Mouse (Mus musculus) forebrain, postnatal 0 days (tissue): Measurements from ENCODE around the gene Cldn4. TPM values are rescaled to one million over a fixed set of nuclear protein-coding genes. Genes with fewer than 3 reads are reported as not detected.
"Not testable (repeated sequence)": the region's sequence is repeated elsewhere in the genome, so short reads cannot be mapped to it uniquely, and the experiment has no call there.

Experiments
- ATAC-seq: fragments of 200-750 bp; cut with Nextera tagmentation; 2 replicates; pipeline ENCODE4 v1.8.0; 2017; ENCODE audit warnings: mild to moderate bottlenecking, moderate library complexity
- DNase-seq: peaks from one replicate; pipeline ENCODE4 v3.0.0-alpha.2; 2015
- H3K27ac ChIP-seq: fragments of 300-500 bp; sonication (generic); 2 replicates; pipeline ENCODE4 v1.5.1; 2014; ENCODE audit warnings: low read depth, mild to moderate bottlenecking, antibody characterized with exemption, low read length, moderate library complexity, mixed read lengths
- H3K27me3 ChIP-seq: fragments of 300-500 bp; sonication (generic); 2 replicates; pipeline ENCODE4 v1.6.1; 2014; ENCODE audit warnings: mild to moderate bottlenecking, low read length, mixed read lengths; ENCODE audit not compliant: insufficient read depth
- H3K36me3 ChIP-seq: fragments of 300-500 bp; sonication (generic); 2 replicates; pipeline ENCODE4 v1.6.1; 2014; ENCODE audit warnings: mild to moderate bottlenecking, moderate library complexity; ENCODE audit not compliant: insufficient read depth
- H3K4me1 ChIP-seq: fragments of 300-500 bp; sonication (generic); 2 replicates; pipeline ENCODE4 v1.6.1; 2014; ENCODE audit warnings: antibody characterized with exemption; ENCODE audit not compliant: insufficient read depth
- H3K4me2 ChIP-seq: fragments of 300-500 bp; sonication (generic); 2 replicates; pipeline ENCODE4 v1.6.1; 2014; ENCODE audit warnings: low read depth, mild to moderate bottlenecking, moderate library complexity
- H3K4me3 ChIP-seq: fragments of 300-500 bp; sonication (generic); 2 replicates; pipeline ENCODE4 v1.5.1; 2014; ENCODE audit warnings: low read depth, low read length, mixed read lengths
- H3K9ac ChIP-seq: fragments of 300-500 bp; sonication (generic); 2 replicates; pipeline ENCODE4 v1.6.1; 2014; ENCODE audit warnings: mild to moderate bottlenecking
- H3K9me3 ChIP-seq: fragments of 300-500 bp; sonication (generic); 2 replicates; pipeline ENCODE4 v1.6.1; 2016; ENCODE audit warnings: low read length
- CTCF ChIP-seq: sonication (generic); IDR thresholded peaks from 2 replicates; pipeline ENCODE4 v1.5.1; 2016; ENCODE audit warnings: antibody characterized with exemption, control low read depth, low read depth
- WGBS: fragments of 180-500 bp; shearing (Covaris S2); extraction: QIAGEN DNeasy Blood & Tissue Kit; methylation state at CpG from one replicate; pipeline ENCODE4 v1.1.7; 2014; 5-methylcytosine and 5-hydroxymethylcytosine counted together
- polyA plus RNA-seq: library from polyadenylated mRNA; unstranded; fragments of >200 nt; fragmentation: Nextera tagmentation; extraction: Ambion mirVana; gene quantifications from 2 replicates; pipeline ENCODE4 v1.2.1, GENCODE M21; 2015
- total RNA-seq: library from RNA; depleted of rRNA; stranded (reverse); fragments of >200 nt; gene quantifications from 2 replicates; pipeline ENCODE4 v1.2.3, GENCODE M21; 2014

Gene Cldn4
- total and polyA plus RNA-seq, 2 experiments from 2014 or later: not detected

DNA sequence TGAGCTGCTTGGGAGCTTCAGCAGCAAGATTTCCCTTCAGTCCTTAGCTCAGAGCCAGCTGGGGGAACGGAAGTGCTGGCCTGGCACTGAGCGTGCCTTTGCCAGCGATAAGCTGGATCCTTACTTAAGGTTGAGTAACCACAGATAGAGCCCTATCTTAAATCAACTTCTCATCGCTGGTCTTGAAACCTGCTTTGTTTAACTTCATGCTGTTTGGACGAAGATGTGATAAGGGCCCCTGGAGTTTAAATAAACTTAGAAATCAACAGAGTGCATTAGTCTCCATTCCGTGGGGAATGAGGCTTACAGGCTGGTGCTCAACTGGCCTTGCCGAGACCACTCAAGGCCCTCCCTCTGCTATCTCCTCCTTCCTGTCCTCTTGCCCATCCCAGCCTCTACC, 27.6 kb upstream of the Cldn4 start:
- H3K4me2 ChIP-seq: no peak overlapping the region
- H3K36me3 ChIP-seq: no peaks in the 10 kb centered on the region
- DNase-seq: no peak
- no peaks in the 10 kb centered on the region for H3K4me1 ChIP-seq
- no peaks in the 10 kb centered on the region for H3K9me3 ChIP-seq
- 69% methylated on average over 7 of the region's 7 CpGs for WGBS
- no peak overlapping the region for H3K4me3 ChIP-seq
- ATAC-seq: no peak
- no peak overlapping the region for H3K27ac ChIP-seq
- no peak overlapping the region for H3K9ac ChIP-seq
- TF ChIP-seq CTCF: no peak
- no peaks in the 10 kb centered on the region for H3K27me3 ChIP-seq

DNA sequence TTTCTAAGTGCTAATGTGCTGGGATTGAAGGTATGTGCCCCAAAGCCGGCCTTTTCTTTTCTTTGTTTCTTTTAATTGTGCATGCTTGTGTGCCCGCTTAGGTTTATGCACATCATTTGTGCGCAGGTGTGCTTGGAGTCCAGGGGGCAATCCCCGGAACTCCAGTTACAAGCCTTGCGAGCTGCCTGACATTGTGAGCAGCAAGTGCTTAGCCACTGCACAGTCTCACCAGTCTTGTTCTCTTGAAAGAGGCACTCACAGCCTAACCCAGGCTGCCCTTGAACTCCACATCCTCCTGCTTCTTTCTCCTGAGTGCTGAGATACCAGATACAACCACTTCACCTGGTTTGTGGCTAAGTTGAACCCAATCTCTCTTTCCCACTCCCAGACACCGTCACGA, 26.8 kb upstream of the Cldn4 start:
- no peak overlapping the region for H3K9ac ChIP-seq
- ATAC-seq: no peak
- no peaks in the 10 kb centered on the region for H3K36me3 ChIP-seq
- H3K27me3 ChIP-seq: no peaks in the 10 kb centered on the region
- no peaks in the 10 kb centered on the region for H3K4me1 ChIP-seq
- H3K9me3 ChIP-seq: no peaks in the 10 kb centered on the region
- no peak for TF ChIP-seq CTCF
- 83% methylated on average over 7 of the region's 7 CpGs for WGBS
- no peak overlapping the region for H3K4me3 ChIP-seq
- H3K4me2 ChIP-seq: no peak overlapping the region
- no peak overlapping the region for H3K27ac ChIP-seq
- no peak for DNase-seq

DNA sequence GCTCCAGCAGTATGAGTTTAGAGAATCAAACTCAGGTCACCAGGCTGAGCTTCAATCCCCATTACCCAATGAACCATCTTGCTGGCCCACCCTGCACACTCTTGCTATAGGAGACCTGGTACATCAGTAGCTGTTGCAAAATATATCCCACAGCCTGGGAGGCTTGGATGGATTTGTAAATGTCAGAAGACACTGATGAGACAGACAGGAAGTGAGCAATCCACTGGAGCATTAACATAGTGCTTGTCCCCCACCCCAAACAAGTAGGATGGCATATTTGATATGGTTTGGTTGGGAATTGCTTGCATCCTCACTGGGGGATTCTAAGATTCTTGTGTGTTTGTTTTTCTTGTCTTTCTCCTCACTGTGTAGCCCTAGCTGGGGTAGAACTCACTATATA, 26.3 kb upstream of the Cldn4 start:
- no peak for ATAC-seq
- H3K27ac ChIP-seq: no peak overlapping the region
- H3K4me3 ChIP-seq: no peak overlapping the region
- no peaks in the 10 kb centered on the region for H3K9me3 ChIP-seq
- H3K4me2 ChIP-seq: no peak overlapping the region
- H3K27me3 ChIP-seq: no peaks in the 10 kb centered on the region
- no peaks in the 10 kb centered on the region for H3K4me1 ChIP-seq
- no peak for DNase-seq
- no peak overlapping the region for H3K9ac ChIP-seq
- no peak for TF ChIP-seq CTCF
- H3K36me3 ChIP-seq: no peaks in the 10 kb centered on the region

DNA sequence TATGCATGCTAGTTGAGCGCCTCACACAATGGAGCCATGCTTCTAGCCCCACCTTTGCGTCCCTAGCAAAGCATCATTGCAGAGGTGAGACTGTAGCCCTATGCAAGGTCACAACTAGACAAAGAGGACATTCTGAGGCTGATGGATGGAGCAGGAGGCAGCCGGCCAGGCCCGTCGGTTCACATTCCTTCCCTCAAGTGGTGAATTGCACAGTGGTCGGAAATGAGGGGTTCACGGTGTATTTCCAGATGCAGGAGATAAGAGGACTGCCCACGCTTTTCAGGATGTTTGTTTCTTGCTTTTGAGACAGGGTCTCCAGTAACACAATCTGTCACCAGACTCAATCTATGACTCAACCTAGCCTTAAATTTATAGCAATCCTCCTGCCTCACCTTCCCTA, 23.9 kb upstream of the Cldn4 start:
- no peak for ATAC-seq
- H3K4me3 ChIP-seq: no peak overlapping the region
- no peaks in the 10 kb centered on the region for H3K27me3 ChIP-seq
- H3K4me2 ChIP-seq: no peak overlapping the region
- TF ChIP-seq CTCF: no peak
- 85% methylated on average over 8 of the region's 8 CpGs for WGBS
- H3K36me3 ChIP-seq: no peaks in the 10 kb centered on the region
- no peak for DNase-seq
- no peaks in the 10 kb centered on the region for H3K4me1 ChIP-seq
- no peak overlapping the region for H3K27ac ChIP-seq
- no peaks in the 10 kb centered on the region for H3K9me3 ChIP-seq
- no peak overlapping the region for H3K9ac ChIP-seq

DNA sequence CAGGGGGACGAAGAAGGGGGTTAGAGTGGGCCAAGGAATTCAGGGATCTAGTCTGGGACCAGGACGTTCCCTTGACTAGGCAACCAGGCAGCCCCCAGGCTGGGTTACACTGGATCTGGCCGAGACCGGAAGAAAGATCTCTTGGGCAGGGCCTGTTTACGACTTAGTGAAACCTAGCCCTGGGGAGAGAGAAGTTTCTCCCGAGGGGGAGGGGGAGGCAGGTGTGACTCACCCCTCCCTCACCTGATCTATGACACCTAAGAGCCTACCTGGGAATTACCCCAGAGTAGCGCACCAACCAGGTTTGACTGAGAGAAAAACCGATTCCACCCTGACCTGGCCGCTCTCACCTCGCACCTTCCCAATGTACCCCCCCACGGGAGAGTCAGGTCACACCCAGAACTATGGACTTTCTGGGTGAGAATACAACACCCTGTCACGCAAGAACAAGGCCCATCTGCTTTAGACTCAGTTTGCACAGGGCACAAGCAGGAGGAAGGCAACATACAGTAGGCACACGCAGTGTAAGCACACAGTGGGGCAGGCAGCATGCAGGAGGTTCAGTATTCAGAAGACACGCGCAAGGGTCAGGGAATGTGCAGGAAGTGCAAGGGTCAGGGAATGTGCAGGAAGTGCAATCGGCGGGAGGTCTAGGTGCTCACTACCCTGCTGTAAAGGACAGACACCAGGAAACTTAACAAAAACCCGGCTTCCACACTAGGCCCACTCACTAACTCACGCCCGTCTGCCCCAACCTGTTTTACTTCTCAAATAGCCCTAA, 20.6 kb upstream of the Cldn4 start:
- WGBS: 85% methylated on average over 20 of the region's 20 CpGs
- no peak for TF ChIP-seq CTCF
- ATAC-seq: no peak

DNA sequence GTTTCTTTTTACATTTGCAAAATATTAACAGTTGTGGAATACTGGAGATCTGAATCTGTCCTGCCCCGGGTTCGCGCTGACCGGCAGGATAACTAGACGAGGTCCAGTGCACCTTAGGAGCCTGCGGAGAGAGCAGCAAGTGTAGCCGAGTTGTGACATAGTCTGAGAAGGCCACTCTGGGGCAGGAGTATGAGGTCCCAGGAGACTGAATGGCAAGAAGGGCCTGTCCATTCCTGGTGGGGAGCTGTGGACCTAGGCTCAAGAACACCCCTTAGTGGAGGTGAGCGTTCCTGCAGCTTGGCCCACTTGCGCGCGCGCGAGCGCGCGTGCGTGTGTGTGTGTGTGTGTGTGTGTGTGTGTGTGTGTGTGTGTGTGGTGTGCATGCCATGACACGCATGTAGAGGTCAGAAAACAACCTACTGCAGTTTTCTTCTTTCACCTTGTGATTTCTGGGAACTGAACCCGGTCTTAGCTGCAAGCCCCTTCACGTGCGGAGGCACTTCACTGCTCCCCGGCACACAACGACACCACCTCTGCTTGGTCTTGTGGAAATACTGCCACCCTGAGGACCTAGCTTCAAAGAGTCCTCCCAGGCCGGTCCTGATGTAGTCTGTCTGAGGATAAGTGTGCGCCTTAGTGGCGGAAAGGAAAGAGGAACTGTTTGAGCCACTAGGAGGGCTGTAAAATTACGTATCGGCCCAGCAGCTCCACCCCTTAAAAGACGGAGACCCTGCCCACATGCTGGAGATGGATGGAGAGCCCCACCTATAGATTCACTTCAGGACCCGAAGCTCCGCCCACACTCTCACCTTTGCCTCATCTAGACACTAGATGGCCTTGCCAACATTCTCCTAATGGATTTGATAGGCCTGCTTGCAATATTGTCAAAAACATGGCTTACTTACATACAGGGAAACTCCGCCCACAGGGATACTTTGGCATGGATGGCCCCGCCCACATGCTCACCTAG, 19.4 kb upstream of the Cldn4 start:
- Histone ChIP-seq H3K9ac (no peak overlapping the region), H3K27ac (no peak overlapping the region), H3K4me2 (peak overlapping the region; percentile 46), H3K36me3 (no peaks in the 10 kb centered on the region), H3K4me3 (peak overlapping the region; percentile 16; the same call in 1 of the 2 replicates), H3K9me3 (no peaks in the 10 kb centered on the region), H3K4me1 (no peaks in the 10 kb centered on the region), H3K27me3 (no peaks in the 10 kb centered on the region; the same call in 1 of the 2 replicates)
- peak; percentile 49; the same call in 1 of the 2 replicates for TF ChIP-seq CTCF
- ATAC-seq (peak; percentile 80), DNase-seq (peak; percentile 53)
- WGBS: 6% methylated on average over 30 of the region's 33 CpGs

More for the DNA sequence above, 20.6 kb upstream of the Cldn4 start:
- no peak overlapping the region for H3K4me3 ChIP-seq
- no peak overlapping the region for H3K9ac ChIP-seq
- no peaks in the 10 kb centered on the region for H3K9me3 ChIP-seq
- DNase-seq: no peak
- H3K27ac ChIP-seq: no peak overlapping the region
- no peaks in the 10 kb centered on the region; the same call in 1 of the 2 replicates for H3K27me3 ChIP-seq
- H3K4me2 ChIP-seq: no peak overlapping the region
- H3K36me3 ChIP-seq: no peaks in the 10 kb centered on the region
- H3K4me1 ChIP-seq: no peaks in the 10 kb centered on the region

DNA sequence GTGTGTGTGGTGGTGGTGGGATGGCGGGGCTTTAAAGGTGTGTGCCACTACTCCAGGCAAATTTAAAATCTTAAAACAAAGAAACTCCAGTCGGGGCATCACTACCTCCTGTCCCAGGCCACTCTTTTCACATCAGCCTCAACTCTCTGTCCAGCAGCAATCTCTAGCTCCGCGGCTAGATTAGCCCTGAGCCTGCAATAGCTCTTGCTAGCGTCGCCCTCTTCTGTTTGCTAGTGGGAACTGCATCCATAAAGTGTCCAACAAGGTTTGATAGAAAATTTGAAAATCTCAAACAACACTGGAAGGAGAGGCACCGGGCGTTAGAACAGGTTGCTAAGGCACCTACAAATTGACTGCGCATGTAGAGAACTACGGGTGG, 18.7 kb upstream of the Cldn4 start:
- Histone ChIP-seq H3K36me3 (no peaks in the 10 kb centered on the region), H3K4me3 (no peak overlapping the region), H3K4me1 (no peaks in the 10 kb centered on the region), H3K4me2 (peak overlapping the region; percentile 46), H3K27ac (no peak overlapping the region), H3K9me3 (no peaks in the 10 kb centered on the region), H3K9ac (no peak overlapping the region), H3K27me3 (no peaks in the 10 kb centered on the region; the same call in 1 of the 2 replicates)
- peak; percentile 85 for TF ChIP-seq CTCF
- 7% methylated on average over 10 of the region's 10 CpGs for WGBS
- ATAC-seq (peak; percentile 62), DNase-seq (peak; percentile 80)

DNA sequence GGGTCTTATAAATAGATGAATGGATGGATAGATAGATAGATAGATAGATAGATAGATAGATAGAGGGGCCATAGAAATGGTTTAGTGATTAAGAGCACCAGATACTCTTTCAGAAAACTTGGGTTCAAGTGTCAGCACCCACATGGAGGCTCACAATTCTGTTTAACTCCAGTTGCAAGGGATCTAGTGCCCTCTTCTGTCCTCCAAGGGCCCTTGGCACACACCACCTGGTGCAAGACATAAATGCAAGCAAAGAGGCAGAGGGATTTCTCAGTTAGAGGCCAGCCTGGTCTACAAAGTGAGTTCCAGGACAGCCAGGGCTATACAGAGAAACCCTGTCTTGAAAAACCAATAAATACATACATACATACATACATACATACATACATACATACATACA, 17.9 kb upstream of the Cldn4 start:
- not testable (repeated sequence) for DNase-seq, H3K27me3 ChIP-seq, H3K4me1 ChIP-seq, ATAC-seq, H3K9ac ChIP-seq, H3K4me2 ChIP-seq, H3K27ac ChIP-seq, H3K4me3 ChIP-seq, H3K36me3 ChIP-seq, H3K9me3 ChIP-seq
